Mouse (Mus musculus) small intestine, adult 2 months (tissue): ENCODE data around the gene 2310079G19Rik. TPM values are rescaled to one million over a fixed set of nuclear protein-coding genes. Genes with fewer than 3 reads are reported as not detected.

Experiments
- H3K27ac ChIP-seq: fragments of 200-500 bp; 2 replicates; pipeline ENCODE4 v1.5.1; 2012; ENCODE audit warnings: low read depth, low read length, control low read depth, inconsistent platforms; ENCODE audit not compliant: insufficient read depth
- H3K27me3 ChIP-seq: fragments of 200-500 bp; 2 replicates; pipeline ENCODE4 v1.6.1; 2012; ENCODE audit warnings: mild to moderate bottlenecking, moderate library complexity, low read length, inconsistent platforms; ENCODE audit not compliant: control insufficient read depth, insufficient read depth
- H3K36me3 ChIP-seq: fragments of 200-500 bp; 2 replicates; pipeline ENCODE4 v1.6.1; 2012; ENCODE audit warnings: mild to moderate bottlenecking, low read length, control low read depth, inconsistent platforms; ENCODE audit not compliant: control insufficient read depth, insufficient read depth
- H3K4me1 ChIP-seq: fragments of 200-500 bp; 2 replicates; pipeline ENCODE4 v1.6.1; 2012; ENCODE audit warnings: low read length, inconsistent platforms, mixed read lengths; ENCODE audit not compliant: control insufficient read depth, insufficient read depth, insufficient read length
- H3K4me3 ChIP-seq: fragments of 200-500 bp; 2 replicates; pipeline ENCODE4 v1.5.1; 2012; ENCODE audit warnings: low read depth, mild to moderate bottlenecking, control low read depth, inconsistent platforms, low read length, moderate library complexity
- CTCF ChIP-seq: fragments of 200-500 bp; IDR thresholded peaks from 2 replicates; pipeline ENCODE4 v1.5.1; 2012; ENCODE audit warnings: low read depth, mild to moderate bottlenecking, control low read depth, inconsistent platforms, low read length, moderate library complexity, mixed read lengths; ENCODE audit not compliant: insufficient replicate concordance, insufficient read length; ENCODE audit errors: extremely low read depth
- POLR2A ChIP-seq: fragments of 200-500 bp; IDR thresholded peaks from 2 replicates; pipeline ENCODE4 v1.6.1; 2012; ENCODE audit warnings: low read depth, mild to moderate bottlenecking, control low read depth, inconsistent platforms, low read length, moderate library complexity
- WGBS: fragments of 180-500 bp; shearing (Covaris S2); methylation state at CpG from one replicate; pipeline ENCODE4 v1.1.7; 2018; 5-methylcytosine and 5-hydroxymethylcytosine counted together
- polyA plus RNA-seq: library from polyadenylated mRNA; depleted of rRNA; stranded (reverse); fragments of >200 nt; gene quantifications from 2 replicates; pipeline ENCODE4 v1.2.3, GENCODE M21; 2012

Gene 2310079G19Rik
- polyA plus RNA-seq, 1 experiment = not detected

DNA sequence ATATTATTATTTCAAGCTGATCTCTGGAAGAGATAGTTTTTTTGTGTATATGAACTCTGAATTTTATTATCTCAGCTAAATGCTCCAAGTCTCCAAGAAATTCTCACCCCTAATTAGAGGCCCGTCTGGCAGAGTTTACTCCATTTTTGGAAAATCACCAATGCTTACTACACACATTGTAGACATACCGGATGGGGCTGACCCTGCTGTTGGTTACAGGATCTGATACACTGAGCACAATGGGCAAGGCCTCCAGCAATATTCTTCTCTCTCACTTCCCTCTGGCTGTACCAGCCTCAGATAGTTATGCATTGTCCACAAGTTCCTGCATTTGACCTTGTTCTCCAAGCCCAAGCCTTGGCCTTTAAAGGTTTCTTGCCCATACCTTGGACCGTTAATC is 12.6 kb upstream of the 2310079G19Rik start:
- Histone ChIP-seq H3K36me3 (no peaks in the 10 kb centered on the region), H3K4me3 (no peak overlapping the region), H3K27me3 (no peaks in the 10 kb centered on the region), H3K4me1 (no peaks in the 10 kb centered on the region), H3K27ac (no peak overlapping the region)
- 84% methylated on average over 3 of the region's 3 CpGs for WGBS
- TF ChIP-seq CTCF (no peak), POLR2A (no peak)

DNA sequence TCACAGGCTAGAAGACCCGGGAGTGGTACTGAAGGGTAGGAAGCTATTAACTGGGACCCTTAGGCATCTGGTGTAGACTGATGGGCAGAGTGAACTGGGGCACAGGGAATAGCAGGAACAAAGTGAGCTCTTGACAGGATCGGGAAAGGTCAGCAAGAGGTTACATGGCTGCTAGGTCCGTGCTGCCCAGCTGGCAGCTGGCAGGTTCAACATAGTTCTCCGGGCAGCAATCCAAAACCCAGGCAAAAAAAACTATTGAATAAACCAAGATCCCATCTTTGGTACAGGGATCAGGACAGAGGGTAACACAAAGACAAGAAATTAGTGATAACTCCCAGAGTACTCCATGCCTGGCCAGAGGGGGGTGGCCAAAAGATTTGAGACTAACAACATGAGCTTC is 7.7 kb upstream of the 2310079G19Rik start:
- H3K4me3 ChIP-seq = no peak overlapping the region
- no peak for TF ChIP-seq POLR2A
- TF ChIP-seq CTCF = no peak
- no peaks in the 10 kb centered on the region for H3K27me3 ChIP-seq
- 31% methylated on average over 4 of the region's 4 CpGs for WGBS
- peaks cover 4% of the 10 kb centered on the region; the same call in 1 of the 2 replicates for H3K4me1 ChIP-seq
- H3K27ac ChIP-seq = no peak overlapping the region
- H3K36me3 ChIP-seq = no peaks in the 10 kb centered on the region

DNA sequence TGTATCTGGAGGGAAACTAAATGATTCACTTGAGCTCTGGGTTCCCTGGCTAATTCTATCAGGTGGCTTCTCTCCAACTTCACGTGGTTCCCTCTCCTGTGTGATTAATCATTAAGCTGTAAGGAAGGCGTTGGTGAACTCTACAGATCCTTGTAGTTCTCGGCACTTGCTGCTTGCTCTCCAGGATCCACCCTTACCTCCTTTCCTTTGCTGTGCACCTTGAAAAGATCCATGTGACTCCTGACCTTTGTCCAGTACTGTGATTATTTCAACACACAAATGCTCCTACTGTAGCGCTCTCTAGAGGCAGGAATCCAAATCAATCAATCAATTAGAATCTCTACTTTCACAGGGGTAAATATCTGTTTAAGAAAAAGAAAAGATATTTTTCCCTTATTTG is 4.0 kb upstream of the 2310079G19Rik start:
- Histone ChIP-seq H3K36me3 (no peaks in the 10 kb centered on the region), H3K27ac (no peak overlapping the region), H3K4me1 (peaks cover 4% of the 10 kb centered on the region; the same call in 1 of the 2 replicates), H3K27me3 (no peaks in the 10 kb centered on the region), H3K4me3 (no peak overlapping the region)
- 18% methylated on average over 4 of the region's 4 CpGs for WGBS
- TF ChIP-seq POLR2A = no peak
- TF ChIP-seq CTCF = no peak

GRCm38 (mm10) chr16:88612712-88613111 is 14.8 kb downstream of the 2310079G19Rik start:
- H3K36me3 ChIP-seq = no peaks in the 10 kb centered on the region
- H3K4me1 ChIP-seq = no peaks in the 10 kb centered on the region
- H3K27ac ChIP-seq = no peak overlapping the region
- no peak overlapping the region for H3K4me3 ChIP-seq
- WGBS = 73% methylated on average over 4 of the region's 4 CpGs
- H3K27me3 ChIP-seq = no peaks in the 10 kb centered on the region
- no peak for TF ChIP-seq CTCF
- TF ChIP-seq POLR2A = no peak

DNA sequence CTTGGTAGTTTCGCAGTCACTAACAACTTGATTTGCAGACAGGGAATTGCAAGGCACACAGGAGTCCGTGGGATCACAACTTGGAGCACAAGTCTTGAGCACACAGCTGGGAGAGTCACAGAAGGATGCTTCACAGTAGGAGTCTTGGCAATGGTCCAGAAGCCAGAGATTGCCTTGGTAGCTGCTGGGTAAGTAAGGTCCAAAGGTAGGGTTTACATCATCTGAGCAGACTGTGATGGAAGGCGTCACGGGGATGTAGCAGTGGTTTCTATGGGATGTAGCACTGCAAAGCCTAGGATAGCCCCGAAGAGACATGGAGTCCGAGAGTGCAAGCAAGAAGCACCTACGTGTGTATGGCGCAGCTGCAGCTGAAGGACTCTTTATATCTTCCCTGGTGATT is 15.5 kb downstream of the 2310079G19Rik start, which contains the start of gene Krtap24-1:
Gene Krtap24-1 (minus strand): TSS at position 358 of the 400 bp plus-strand sequence.
- H3K27me3 ChIP-seq = no peaks in the 10 kb centered on the region
- H3K4me3 ChIP-seq = no peak within 1 kb of the TSS
- H3K36me3 ChIP-seq = no peaks in the 10 kb centered on the region
- 61% methylated on average over 8 of the region's 8 CpGs for WGBS
- TF ChIP-seq CTCF (no peak), POLR2A (no peak)
- H3K27ac ChIP-seq = no peak within 1 kb of the TSS
- H3K4me1 ChIP-seq = no peaks in the 10 kb centered on the region

DNA sequence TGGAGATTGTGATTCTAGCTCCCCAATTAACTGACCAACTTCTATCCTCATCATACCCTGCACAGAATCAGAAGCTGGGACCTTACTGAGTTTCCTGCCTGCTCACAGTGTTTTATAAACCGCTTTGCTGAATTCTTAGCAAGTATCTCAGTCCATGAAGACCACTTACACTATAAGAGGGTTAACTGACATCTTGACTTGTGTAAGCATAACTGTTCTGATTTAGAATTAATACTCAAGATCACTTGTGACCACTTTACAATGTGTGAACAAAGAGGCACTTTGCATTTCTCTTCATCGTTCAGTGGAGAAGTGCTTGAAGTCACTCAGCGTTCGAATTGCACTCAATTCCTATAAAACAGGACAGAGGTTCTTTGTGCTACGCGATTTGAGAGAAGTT is 22.9 kb downstream of the 2310079G19Rik start:
- no peaks in the 10 kb centered on the region for H3K36me3 ChIP-seq
- TF ChIP-seq CTCF (no peak), POLR2A (no peak)
- no peak overlapping the region for H3K4me3 ChIP-seq
- no peaks in the 10 kb centered on the region for H3K27me3 ChIP-seq
- no peak overlapping the region for H3K27ac ChIP-seq
- peaks cover 6% of the 10 kb centered on the region; the same call in 1 of the 2 replicates for H3K4me1 ChIP-seq
- 89% methylated on average over 6 of the region's 6 CpGs for WGBS

DNA sequence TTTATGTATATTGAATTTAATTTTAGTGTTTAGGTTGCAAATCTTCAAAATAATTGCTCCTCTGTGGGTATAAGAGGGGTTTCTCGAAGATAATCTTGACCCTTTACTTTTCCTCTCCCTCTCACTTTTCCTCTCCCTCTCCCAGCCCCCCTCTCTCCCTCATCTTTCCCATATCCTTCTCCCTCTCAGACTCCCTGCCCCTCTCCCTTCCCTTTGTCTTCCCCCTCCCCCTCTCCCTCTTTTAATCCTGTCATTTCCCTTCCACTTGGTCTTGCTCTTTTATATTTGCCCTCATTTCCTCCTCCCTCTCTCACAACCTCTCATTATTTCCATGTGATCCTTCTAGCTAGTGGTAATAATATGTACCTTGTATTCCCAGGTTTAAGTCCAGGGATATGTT is 25.0 kb downstream of the 2310079G19Rik start:
- H3K4me1 ChIP-seq = peaks cover 9% of the 10 kb centered on the region; the same call in 1 of the 2 replicates
- H3K4me3 ChIP-seq = no peak overlapping the region
- H3K27me3 ChIP-seq = no peaks in the 10 kb centered on the region
- H3K36me3 ChIP-seq = no peaks in the 10 kb centered on the region
- WGBS = 83% methylated on average over 1 of the region's 1 CpGs
- TF ChIP-seq CTCF (no peak), POLR2A (no peak)
- no peak overlapping the region for H3K27ac ChIP-seq
